In the genomic region with DNA sequence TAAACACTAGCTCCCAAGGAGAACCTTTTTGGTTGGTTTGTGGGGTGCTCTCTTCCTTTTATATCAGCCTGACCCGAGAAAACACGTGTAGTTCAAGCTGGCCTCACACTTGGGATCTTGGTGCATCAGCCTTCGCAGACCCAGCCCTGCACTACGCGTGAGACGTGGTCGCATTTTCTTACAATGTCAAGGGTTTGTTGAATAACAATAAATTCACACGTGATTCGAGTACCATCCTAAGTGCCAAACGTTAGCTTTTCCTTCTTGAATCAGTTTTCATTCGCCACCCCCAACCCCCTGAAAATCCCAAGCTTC, we compare ENCODE assay signal across 8 mouse cellular contexts. TPM values are rescaled to one million over a fixed set of nuclear protein-coding genes. Genes with fewer than 3 reads are reported as not detected.
A peak's percentile ranks its signal among the peaks of the same experiment; 100 is the strongest.
DNase-seq lines count a peak whose midpoint lies in the region; ATAC-seq and TF ChIP-seq lines count a peak whose summit lies in the region.

No protein-coding gene starts in this region.

- peak overlapping the region; percentile 78 for H3K9ac ChIP-seq in hindbrain, postnatal 0 days (replicated peaks; ENCODE audit: low read length)
- H3K9ac ChIP-seq in midbrain, embryonic 16.5 days (ENCODE audit: low read depth, low read length): peak overlapping the region; percentile 93

- peak overlapping the region; percentile 72 for H3K4me2 ChIP-seq in hindbrain, postnatal 0 days (ENCODE audit: low read depth, low read length)
- peak overlapping the region; percentile 80 for H3K4me2 ChIP-seq in midbrain, embryonic 16.5 days (ENCODE audit: low read length)

- H3K4me3 ChIP-seq in layer of hippocampus, adult 2 months: peak overlapping the region; percentile 80
- H3K4me3 ChIP-seq in cortical plate, adult 2 months (ENCODE audit: insufficient read depth, low read length): peak overlapping the region; percentile 85
- peak overlapping the region; percentile 74 for H3K4me3 ChIP-seq in hindbrain, postnatal 0 days (ENCODE audit: low read length)
- H3K4me3 ChIP-seq in midbrain, embryonic 16.5 days (ENCODE audit: low read depth, low read length): peak overlapping the region; percentile 60

- peaks cover 5% of the 10 kb centered on the region for H3K4me1 ChIP-seq in cortical plate, adult 2 months (ENCODE audit: control insufficient read depth, insufficient read depth, low read length)
- H3K4me1 ChIP-seq in hindbrain, postnatal 0 days (ENCODE audit: insufficient read depth, low read length): peaks cover 28% of the 10 kb centered on the region
- peaks cover 31% of the 10 kb centered on the region for H3K4me1 ChIP-seq in midbrain, embryonic 16.5 days (ENCODE audit: control insufficient read depth, insufficient read depth, low read length)

- H3K36me3 ChIP-seq in hindbrain, postnatal 0 days (ENCODE audit: insufficient read depth, low read length): peaks cover 10% of the 10 kb centered on the region; the same call in 1 of the 2 replicates
- peaks cover 3% of the 10 kb centered on the region; the same call in 1 of the 2 replicates for H3K36me3 ChIP-seq in midbrain, embryonic 16.5 days (ENCODE audit: control insufficient read depth, insufficient read depth, low read length)

- DNase-seq in layer of hippocampus, adult 2 months (ENCODE audit: low spot score in 2 of 2): no peak
- no peak for DNase-seq in layer of hippocampus, postnatal 14 days (ENCODE audit: low spot score in 2 of 2)
- DNase-seq in hindbrain, postnatal 0 days (ENCODE audit: low spot score): no peak
- DNase-seq in cerebellum, postnatal 14 days: no peak
- no peak for DNase-seq in kidney, adult 8-10 months
- no peak for DNase-seq in thymus, adult 18-20 months

- no peaks in the 10 kb centered on the region for H3K9me3 ChIP-seq in hindbrain, postnatal 0 days (ENCODE audit: low read length)
- H3K9me3 ChIP-seq in midbrain, embryonic 16.5 days (replicated peaks; ENCODE audit: control insufficient read depth, low read length, poor library complexity, severe bottlenecking): no peaks in the 10 kb centered on the region

- no peak for TF ChIP-seq CTCF in layer of hippocampus, adult 2 months (conservative IDR thresholded peaks at IDR 0.05)
- no peak for TF ChIP-seq CTCF in cortical plate, adult 2 months (IDR thresholded peaks at IDR 0.05; ENCODE audit: extremely low read depth, insufficient read depth, low read length)
- no peak for TF ChIP-seq CTCF in hindbrain, postnatal 0 days (IDR thresholded peaks at IDR 0.05; ENCODE audit: low read depth)

- H3K27me3 ChIP-seq in hindbrain, postnatal 0 days (ENCODE audit: insufficient read depth, low read length): no peaks in the 10 kb centered on the region
- no peaks in the 10 kb centered on the region for H3K27me3 ChIP-seq in midbrain, embryonic 16.5 days (ENCODE audit: control insufficient read depth, insufficient read depth, low read depth, low read length)

- peak overlapping the region; percentile 93 for H3K27ac ChIP-seq in layer of hippocampus, adult 2 months
- H3K27ac ChIP-seq in cortical plate, adult 2 months (ENCODE audit: insufficient read depth, low read length): peak overlapping the region; percentile 39
- H3K27ac ChIP-seq in hindbrain, postnatal 0 days: peak overlapping the region; percentile 96
- H3K27ac ChIP-seq in midbrain, embryonic 16.5 days (ENCODE audit: low read length): peak overlapping the region; percentile 92

- ATAC-seq in hindbrain, postnatal 0 days: peak; percentile 4; the same call in 1 of the 2 replicates
- peak; percentile 16; the same call in 1 of the 2 replicates for ATAC-seq in midbrain, embryonic 16.5 days

- 3% methylated on average over 11 of the region's 11 CpGs for WGBS in hindbrain, postnatal 0 days
- WGBS in midbrain, embryonic 16.5 days: 4% methylated on average over 11 of the region's 11 CpGs

- no peak for TF ChIP-seq POLR2A in cortical plate, adult 2 months (IDR thresholded peaks at IDR 0.05; ENCODE audit: extremely low read depth, insufficient read depth, low read length)

RNA-seq across cellular contexts. Expression of gene Sec31a, which starts 14.0 kb away (rescaled TPM):
- 100 to 1,000 TPM; 103 to 106 TPM for total RNA-seq in layer of hippocampus, adult 2 months (2021)
- total RNA-seq in layer of hippocampus, postnatal 14 days (2021): 100 to 1,000 TPM; 101 to 103 TPM
- polyA plus RNA-seq in cortical plate, adult 2 months (2012; rRNA removed): 106 and 113 TPM in 2 replicates
- total RNA-seq in hindbrain, postnatal 0 days (2014; rRNA removed): 165 and 209 TPM in 2 replicates
- 69.3 and 73.8 TPM in 2 replicates for polyA plus RNA-seq in hindbrain, postnatal 0 days (2015; fragmentation: Nextera tagmentation; extraction: Ambion mirVana)
- polyA plus RNA-seq in midbrain, embryonic 16.5 days (2015; fragmentation: Nextera tagmentation; extraction: Ambion mirVana): 91.0 and 92.6 TPM in 2 replicates

Comparison
In these comparisons a context has a peak if more than half of its experiments do, and no peak if none do; other contexts are left out.
1. H3K27ac ChIP-seq: peak in every context shown above with its lines; median percentile 96 in hindbrain, postnatal 0 days; 93 in layer of hippocampus, adult 2 months; 92 in midbrain, embryonic 16.5 days; 39 in cortical plate, adult 2 months.